Mouse (Mus musculus) kidney, postnatal 4 days (tissue): Measurements from ENCODE around the gene Zfp740.
"Not testable (repeated sequence)": the region's sequence is repeated elsewhere in the genome, so short reads cannot be mapped to it uniquely, and the experiment has no call there.

Experiments
- DNase-seq, 2 experiments: peaks; one replicate each; pipeline ENCODE4 v3.0.0; 2021; ENCODE audit warnings: mixed read lengths in 2 of 2

The Zfp740 gene

GRCm38 (mm10) chr15:102192820-102193386 is 10.1 kb upstream of the Zfp740 start:
- no peak for DNase-seq

GRCm38 (mm10) chr15:102193652-102194051 is 9.4 kb upstream of the Zfp740 start:
- DNase-seq, result no peak

GRCm38 (mm10) chr15:102194439-102194838 is 8.6 kb upstream of the Zfp740 start:
- no peak for DNase-seq

GRCm38 (mm10) chr15:102195373-102195772 is 7.7 kb upstream of the Zfp740 start:
- no peak for DNase-seq

GRCm38 (mm10) chr15:102198841-102199240 is 4.2 kb upstream of the Zfp740 start:
- no peak for DNase-seq

GRCm38 (mm10) chr15:102203835-102204381 is 859 bp downstream of the Zfp740 start:
- peak; percentile 78 to 83 for DNase-seq

GRCm38 (mm10) chr15:102204674-102205505 is 1.8 kb downstream of the Zfp740 start, which contains the start of gene Csad:
Gene Csad (minus strand): TSS chr15:102204724.
- no peak for DNase-seq

- peak in 1 of 2 experiments; percentile 54 for DNase-seq
Measured at GRCm38 (mm10) chr15:102205779-102206178, 2.7 kb downstream of the Zfp740 start.

- DNase-seq, result peak in 1 of 2 experiments; percentile 46
Measured at GRCm38 (mm10) chr15:102207351-102207750, 4.3 kb downstream of the Zfp740 start.

- no peak for DNase-seq
Measured at GRCm38 (mm10) chr15:102208092-102208561, 5.1 kb downstream of the Zfp740 start.

- no peak for DNase-seq
Measured at GRCm38 (mm10) chr15:102209114-102209513, 6.1 kb downstream of the Zfp740 start.

- no peak for DNase-seq
Measured at GRCm38 (mm10) chr15:102210816-102211215, 7.8 kb downstream of the Zfp740 start.

- DNase-seq, result no peak
Measured at GRCm38 (mm10) chr15:102211895-102212294, 8.8 kb downstream of the Zfp740 start.

GRCm38 (mm10) chr15:102214132-102214531 is 11.1 kb downstream of the Zfp740 start:
- DNase-seq, result no peak

GRCm38 (mm10) chr15:102215624-102216023 is 12.6 kb downstream of the Zfp740 start:
- no peak for DNase-seq

GRCm38 (mm10) chr15:102216459-102217228 is 13.6 kb downstream of the Zfp740 start:
- DNase-seq, result no peak

GRCm38 (mm10) chr15:102217325-102217724 is 14.3 kb downstream of the Zfp740 start:
- no peak for DNase-seq

GRCm38 (mm10) chr15:102222386-102222785 is 19.3 kb downstream of the Zfp740 start:
- DNase-seq, result peak in 1 of 2 experiments; percentile 40

- DNase-seq, result peak; percentile 91 to 92
Measured at GRCm38 (mm10) chr15:102224186-102224991, 21.3 kb downstream of the Zfp740 start.

- peak in 1 of 2 experiments; percentile 33 for DNase-seq
Measured at GRCm38 (mm10) chr15:102224992-102225617, 22.1 kb downstream of the Zfp740 start.

GRCm38 (mm10) chr15:102225619-102226018 is 22.6 kb downstream of the Zfp740 start:
- not testable (repeated sequence) for DNase-seq
